Mouse (Mus musculus) midbrain, embryonic 12.5 days (tissue): ENCODE measurements around the gene Slc4a4. TPM values are rescaled to one million over a fixed set of nuclear protein-coding genes. Genes with fewer than 3 reads are reported as not detected.

Experiments
- ATAC-seq: fragments of 200-750 bp; cut with Nextera tagmentation; 2 replicates; pipeline ENCODE4 v1.8.0; 2017; ENCODE audit warnings: low read depth, moderate TSS enrichment, moderate library complexity; ENCODE audit not compliant: low FRiP score
- H3K27ac ChIP-seq: fragments of 300-500 bp; sonication (generic); replicated peaks from 2 replicates; pipeline ENCODE4 v1.5.1; 2016; ENCODE audit warnings: mild to moderate bottlenecking
- H3K27me3 ChIP-seq: fragments of 300-500 bp; sonication (generic); 2 replicates; pipeline ENCODE4 v1.6.1; 2016; ENCODE audit warnings: mild to moderate bottlenecking
- H3K36me3 ChIP-seq: fragments of 300-500 bp; sonication (generic); 2 replicates; pipeline ENCODE4 v1.6.1; 2016
- H3K4me1 ChIP-seq: fragments of 300-500 bp; sonication (generic); 2 replicates; pipeline ENCODE4 v1.6.1; 2016
- H3K4me2 ChIP-seq: fragments of 300-500 bp; sonication (generic); replicated peaks from 2 replicates; pipeline ENCODE4 v1.6.1; 2016; ENCODE audit warnings: mild to moderate bottlenecking, moderate library complexity
- H3K4me3 ChIP-seq: fragments of 300-500 bp; sonication (generic); 2 replicates; pipeline ENCODE4 v1.5.1; 2016; ENCODE audit warnings: mild to moderate bottlenecking
- H3K9ac ChIP-seq: fragments of 300-500 bp; sonication (generic); replicated peaks from 2 replicates; pipeline ENCODE4 v1.6.1; 2016; ENCODE audit warnings: mild to moderate bottlenecking, moderate library complexity
- H3K9me3 ChIP-seq: fragments of 300-500 bp; sonication (generic); 2 replicates; pipeline ENCODE4 v1.6.1; 2016; ENCODE audit warnings: mild to moderate bottlenecking
- WGBS: fragments of 180-500 bp; shearing (Covaris S2); methylation state at CpG from one replicate; pipeline ENCODE4 v1.1.7; 2016; 5-methylcytosine and 5-hydroxymethylcytosine counted together
- polyA plus RNA-seq: library from polyadenylated mRNA; unstranded; fragments of >200 nt; fragmentation: Nextera tagmentation; extraction: Ambion mirVana; gene quantifications from 2 replicates; pipeline ENCODE4 v1.2.1, GENCODE M21; 2016

Slc4a4 gene
- polyA plus RNA-seq, 1 experiment from 2014 or later = 3.0 TPM

GRCm38 (mm10) chr5:89218709-89219108, 332.1 kb downstream of the Slc4a4 start:
- Histone ChIP-seq H3K27me3 (no peaks in the 10 kb centered on the region), H3K36me3 (no peaks in the 10 kb centered on the region), H3K9me3 (no peaks in the 10 kb centered on the region), H3K4me3 (no peak overlapping the region), H3K4me2 (no peak overlapping the region), H3K27ac (no peak overlapping the region), H3K9ac (no peak overlapping the region), H3K4me1 (no peaks in the 10 kb centered on the region; the same call in 1 of the 2 replicates)
- WGBS = 75% methylated on average over 6 of the region's 6 CpGs
- ATAC-seq = no peak

GRCm38 (mm10) chr5:89221658-89222057, 335.0 kb downstream of the Slc4a4 start:
- no peaks in the 10 kb centered on the region for H3K27me3 ChIP-seq
- no peaks in the 10 kb centered on the region; the same call in 1 of the 2 replicates for H3K4me1 ChIP-seq
- H3K9me3 ChIP-seq = no peaks in the 10 kb centered on the region
- no peak overlapping the region for H3K4me2 ChIP-seq
- peak; percentile 84; the same call in 1 of the 2 replicates for ATAC-seq
- 64% methylated on average over 1 of the region's 1 CpGs for WGBS
- no peak overlapping the region for H3K9ac ChIP-seq
- H3K27ac ChIP-seq = no peak overlapping the region
- H3K4me3 ChIP-seq = no peak overlapping the region
- no peaks in the 10 kb centered on the region for H3K36me3 ChIP-seq

- no peak overlapping the region for H3K4me2 ChIP-seq
- no peak overlapping the region for H3K27ac ChIP-seq
- H3K36me3 ChIP-seq = no peaks in the 10 kb centered on the region
- H3K4me1 ChIP-seq = no peaks in the 10 kb centered on the region; the same call in 1 of the 2 replicates
- 78% methylated on average over 9 of the region's 10 CpGs for WGBS
- no peak for ATAC-seq
- H3K4me3 ChIP-seq = no peak overlapping the region
- no peaks in the 10 kb centered on the region for H3K27me3 ChIP-seq
- H3K9ac ChIP-seq = no peak overlapping the region
- no peaks in the 10 kb centered on the region for H3K9me3 ChIP-seq
Observed at GRCm38 (mm10) chr5:89223061-89223740, 336.6 kb downstream of the Slc4a4 start.

- Histone ChIP-seq H3K4me1 (no peaks in the 10 kb centered on the region; the same call in 1 of the 2 replicates), H3K4me2 (no peak overlapping the region), H3K36me3 (no peaks in the 10 kb centered on the region), H3K27ac (no peak overlapping the region), H3K27me3 (no peaks in the 10 kb centered on the region), H3K9ac (no peak overlapping the region), H3K4me3 (no peak overlapping the region), H3K9me3 (no peaks in the 10 kb centered on the region)
- WGBS = 85% methylated on average over 9 of the region's 9 CpGs
- ATAC-seq = no peak
Observed at GRCm38 (mm10) chr5:89223744-89224368, 337.2 kb downstream of the Slc4a4 start.

- Histone ChIP-seq H3K27ac (no peak overlapping the region), H3K9me3 (no peaks in the 10 kb centered on the region), H3K4me2 (no peak overlapping the region), H3K4me1 (no peaks in the 10 kb centered on the region; the same call in 1 of the 2 replicates), H3K36me3 (no peaks in the 10 kb centered on the region), H3K27me3 (no peaks in the 10 kb centered on the region), H3K4me3 (no peak overlapping the region), H3K9ac (no peak overlapping the region)
- WGBS = 89% methylated on average over 2 of the region's 2 CpGs
- ATAC-seq = no peak
Observed at GRCm38 (mm10) chr5:89227948-89228347, 341.3 kb downstream of the Slc4a4 start.

GRCm38 (mm10) chr5:89229606-89230005, 343.0 kb downstream of the Slc4a4 start:
- H3K27ac ChIP-seq = no peak overlapping the region
- H3K4me1 ChIP-seq = no peaks in the 10 kb centered on the region
- H3K9ac ChIP-seq = no peak overlapping the region
- H3K9me3 ChIP-seq = no peaks in the 10 kb centered on the region
- H3K4me2 ChIP-seq = no peak overlapping the region
- no peak overlapping the region for H3K4me3 ChIP-seq
- no peaks in the 10 kb centered on the region for H3K36me3 ChIP-seq
- WGBS = 89% methylated on average over 5 of the region's 5 CpGs
- no peaks in the 10 kb centered on the region for H3K27me3 ChIP-seq
- no peak for ATAC-seq

GRCm38 (mm10) chr5:89232313-89232712, 345.7 kb downstream of the Slc4a4 start:
- H3K27me3 ChIP-seq = no peaks in the 10 kb centered on the region
- ATAC-seq = no peak
- H3K4me3 ChIP-seq = no peak overlapping the region
- no peak overlapping the region for H3K4me2 ChIP-seq
- no peak overlapping the region for H3K27ac ChIP-seq
- no peaks in the 10 kb centered on the region for H3K4me1 ChIP-seq
- 91% methylated on average over 7 of the region's 7 CpGs for WGBS
- no peaks in the 10 kb centered on the region for H3K9me3 ChIP-seq
- H3K9ac ChIP-seq = no peak overlapping the region
- H3K36me3 ChIP-seq = no peaks in the 10 kb centered on the region

- ATAC-seq = no peak
- H3K4me1 ChIP-seq = no peaks in the 10 kb centered on the region
- H3K36me3 ChIP-seq = no peaks in the 10 kb centered on the region
- no peaks in the 10 kb centered on the region for H3K9me3 ChIP-seq
- H3K27me3 ChIP-seq = no peaks in the 10 kb centered on the region
- no peak overlapping the region for H3K27ac ChIP-seq
- no peak overlapping the region for H3K4me2 ChIP-seq
- H3K4me3 ChIP-seq = no peak overlapping the region
- H3K9ac ChIP-seq = no peak overlapping the region
- 88% methylated on average over 5 of the region's 5 CpGs for WGBS
Observed at GRCm38 (mm10) chr5:89251806-89252205, 365.2 kb downstream of the Slc4a4 start.

GRCm38 (mm10) chr5:89259804-89260492, 373.3 kb downstream of the Slc4a4 start:
- no peaks in the 10 kb centered on the region for H3K4me1 ChIP-seq
- ATAC-seq = 0 out of 2 replicates have a peak, but pooled peaks have one; percentile 21
- WGBS = 91% methylated on average over 9 of the region's 9 CpGs
- H3K27ac ChIP-seq = no peak overlapping the region
- no peaks in the 10 kb centered on the region for H3K36me3 ChIP-seq
- no peaks in the 10 kb centered on the region for H3K27me3 ChIP-seq
- H3K9ac ChIP-seq = no peak overlapping the region
- no peaks in the 10 kb centered on the region for H3K9me3 ChIP-seq
- H3K4me2 ChIP-seq = no peak overlapping the region
- no peak overlapping the region for H3K4me3 ChIP-seq

GRCm38 (mm10) chr5:89277049-89277448, 390.4 kb downstream of the Slc4a4 start:
- no peaks in the 10 kb centered on the region for H3K27me3 ChIP-seq
- WGBS = 62% methylated on average over 2 of the region's 2 CpGs

GRCm38 (mm10) chr5:89277616-89278015, 391.0 kb downstream of the Slc4a4 start:
- Histone ChIP-seq H3K27me3 (no peaks in the 10 kb centered on the region), H3K9ac (no peak overlapping the region), H3K9me3 (no peaks in the 10 kb centered on the region), H3K4me1 (no peaks in the 10 kb centered on the region), H3K27ac (no peak overlapping the region), H3K4me3 (no peak overlapping the region), H3K36me3 (no peaks in the 10 kb centered on the region), H3K4me2 (no peak overlapping the region)
- WGBS = 71% methylated on average over 5 of the region's 5 CpGs
- no peak for ATAC-seq

More at GRCm38 (mm10) chr5:89277049-89277448, 390.4 kb downstream of the Slc4a4 start:
- Histone ChIP-seq H3K9ac (no peak overlapping the region), H3K4me2 (no peak overlapping the region), H3K36me3 (no peaks in the 10 kb centered on the region), H3K9me3 (no peaks in the 10 kb centered on the region), H3K4me3 (no peak overlapping the region), H3K4me1 (no peaks in the 10 kb centered on the region), H3K27ac (no peak overlapping the region)
- no peak for ATAC-seq

GRCm38 (mm10) chr5:89278309-89278708, 391.7 kb downstream of the Slc4a4 start:
- Histone ChIP-seq H3K36me3 (no peaks in the 10 kb centered on the region), H3K27me3 (no peaks in the 10 kb centered on the region), H3K9ac (no peak overlapping the region), H3K9me3 (no peaks in the 10 kb centered on the region), H3K4me2 (no peak overlapping the region), H3K4me1 (no peaks in the 10 kb centered on the region), H3K27ac (no peak overlapping the region), H3K4me3 (no peak overlapping the region)
- no peak for ATAC-seq
